Mouse (Mus musculus) C2C12 (cell line): Measurements from ENCODE around the gene Sds.

Source experiments
- CEBPB ChIP-seq: IDR thresholded peaks from one replicate; pipeline ENCODE4 v1.6.1; 2011; ENCODE audit warnings: low read depth, mild to moderate bottlenecking, control low read depth, moderate library complexity
- CTCF ChIP-seq: IDR thresholded peaks from one replicate; pipeline ENCODE4 v1.5.1; 2011; ENCODE audit not compliant: control insufficient read depth, insufficient read depth, insufficient read length
- MAX ChIP-seq: IDR thresholded peaks from one replicate; pipeline ENCODE4 v1.6.1; 2011; ENCODE audit warnings: mild to moderate bottlenecking, control low read depth
- MYOD1 ChIP-seq: IDR thresholded peaks from one replicate; pipeline ENCODE4 v1.6.1; 2011; ENCODE audit warnings: low read depth; ENCODE audit not compliant: control insufficient read depth, insufficient read length

DNA sequence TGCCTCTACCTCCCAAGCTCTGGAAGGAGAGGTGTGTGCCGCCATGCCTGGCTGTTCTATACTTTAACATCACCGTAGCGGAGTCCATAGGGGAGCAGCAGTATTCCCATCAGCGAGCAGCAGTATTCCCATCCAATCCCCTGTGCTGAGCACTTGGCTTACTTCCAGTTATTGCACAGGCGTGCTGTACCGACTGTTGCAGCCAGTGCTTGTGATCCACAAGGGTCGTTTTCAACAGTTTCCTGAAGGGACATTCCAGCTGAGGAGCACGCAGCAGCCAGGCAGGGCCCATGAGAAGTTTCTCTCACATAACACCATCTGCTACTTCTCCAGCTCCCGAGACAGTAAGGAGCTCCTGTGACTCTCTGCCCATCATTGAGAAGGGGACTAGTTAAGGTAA lies 30.2 kb downstream of the Sds start:
- no peak for TF ChIP-seq CTCF
- no peak for TF ChIP-seq MYOD1
- TF ChIP-seq MAX = no peak
- no peak for TF ChIP-seq CEBPB
